Mouse (Mus musculus): ENCODE data around the gene Bphl.

- TF ChIP-seq GATA1 (IDR thresholded peaks at IDR 0.05; ENCODE audit: low read length), result no peak
- no peak for TF ChIP-seq TAL1 (IDR thresholded peaks at IDR 0.05; ENCODE audit: low read length)
Observed at GRCm38 (mm10) chr13:34105364-34105763, 68.0 kb downstream of the Bphl start.

All from erythroblast, embryonic 14.5 days (primary cell).